Mouse (Mus musculus) T-helper 17 cell (primary cell): ENCODE data around the gene Gm7271.

Experiments
- in situ Hi-C, 2 experiments: fragments of 300-600 bp; cut with MboI, MseI; formaldehyde crosslinking; loops; 1 replicate in 1 of 2; 2 replicates in 1 of 2; pipeline ENCODE4 v1.15.1; 2025; ENCODE audit warnings: high pct_unique_total_duplicates in 2 of 2

The Gm7271 gene

DNA sequence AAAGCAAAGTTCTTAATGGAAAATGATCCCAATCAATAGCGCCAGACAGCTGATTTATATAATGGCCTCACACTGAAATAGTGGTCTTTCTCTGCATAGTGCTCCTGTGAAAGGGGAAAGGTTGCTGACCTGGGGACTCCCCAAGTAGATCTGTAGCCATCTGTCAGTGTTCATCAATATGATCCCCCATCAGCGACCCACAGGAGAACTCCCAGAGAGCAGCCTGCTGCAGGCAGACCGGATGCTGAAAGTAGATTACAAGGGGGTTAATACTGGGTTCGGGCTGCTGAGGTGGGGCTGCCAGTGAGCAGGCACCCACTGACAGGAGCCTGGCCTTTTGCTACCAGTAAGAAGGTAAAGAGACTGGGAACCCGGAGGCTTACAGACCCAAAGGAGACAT, at the start of gene Gm7271:
TSS of gene Gm7271 (plus strand) at position 230 of the 400 bp plus-strand sequence.
- in situ Hi-C loops: no loop called here

DNA sequence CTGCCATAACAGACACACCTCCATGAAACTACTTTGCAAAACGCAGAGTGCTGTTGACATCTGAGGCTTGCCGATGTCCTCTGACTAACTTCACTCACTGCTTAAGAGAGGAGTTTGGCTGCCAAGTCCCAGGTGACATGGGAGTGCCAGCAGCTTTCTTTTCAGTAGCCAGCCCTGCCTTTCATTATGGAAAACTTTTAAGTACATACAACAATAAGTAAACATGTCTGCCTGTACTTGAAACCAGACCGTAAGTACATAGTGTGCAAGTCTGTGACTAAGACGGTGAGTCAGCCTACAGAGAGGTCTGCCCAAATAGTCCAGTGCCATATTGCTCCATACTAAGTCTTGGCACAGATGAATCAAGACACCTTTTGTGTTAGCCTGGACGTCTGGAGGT, 46.7 kb upstream of the Gm7271 start:
- in situ Hi-C loops: no loop called here

DNA sequence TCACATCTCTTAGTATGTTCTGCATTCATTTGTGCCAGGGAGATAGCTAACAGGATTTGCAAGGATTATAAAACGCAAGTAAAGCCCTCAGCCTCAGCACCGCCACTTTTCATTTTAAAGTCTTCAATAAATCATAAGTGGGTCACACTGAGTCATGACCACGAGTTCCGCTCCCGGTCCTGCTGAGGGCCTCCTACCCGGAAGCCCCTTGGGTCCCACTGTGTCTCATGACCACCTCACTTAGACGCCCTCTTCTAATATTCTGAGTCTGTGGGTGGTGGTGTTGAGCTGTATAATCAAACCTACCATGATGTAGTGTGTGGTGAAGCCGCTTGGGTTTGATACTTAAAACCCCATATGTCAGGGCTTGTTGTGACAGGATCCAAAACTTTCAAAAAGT, 46.1 kb upstream of the Gm7271 start:
- in situ Hi-C loops: no loop called here

DNA sequence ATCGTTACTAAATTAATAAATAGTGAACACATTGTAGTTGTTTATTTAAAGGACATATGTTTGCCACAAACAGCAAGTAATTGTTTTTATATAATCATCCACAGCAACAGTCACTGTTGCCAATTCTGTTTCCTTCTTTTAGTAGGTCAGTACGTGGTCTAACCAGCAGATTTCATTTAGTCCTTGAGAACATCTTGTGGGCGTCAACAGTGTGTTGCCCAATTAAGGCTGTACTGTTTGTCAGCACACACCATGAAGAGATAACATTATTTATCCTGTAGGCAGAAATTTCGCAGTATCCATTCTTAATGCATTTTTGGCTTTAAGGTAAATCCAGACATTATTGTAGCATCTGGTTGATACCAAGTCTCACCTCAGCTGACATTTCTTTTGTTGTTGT, 42.4 kb upstream of the Gm7271 start:
- in situ Hi-C loops: no loop called here

DNA sequence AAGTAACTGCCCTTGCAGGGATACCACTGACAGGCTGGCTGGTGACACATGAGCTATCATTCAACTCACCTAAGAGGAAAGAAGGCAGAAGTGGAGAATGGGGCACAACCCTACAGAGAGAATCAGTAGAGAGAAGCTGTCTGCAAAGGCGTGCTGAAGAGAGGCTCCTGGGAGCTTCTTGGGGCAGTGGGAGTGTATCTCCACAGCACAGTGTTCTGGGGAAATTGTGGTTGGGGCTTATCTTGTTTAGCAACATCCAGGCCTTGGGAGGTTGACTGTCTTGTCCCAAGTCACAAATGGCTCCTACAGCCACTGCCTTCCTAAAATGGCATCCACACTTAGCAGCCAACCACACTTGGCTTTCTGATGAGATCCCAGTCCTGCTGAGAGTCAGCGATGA, 8.9 kb upstream of the Gm7271 start:
- in situ Hi-C loops: loop anchor here in 1 of 2 experiments (25.0 kb wide), 1 partner anchor 1813 kb away; no protein-coding TSS in a partner anchor

DNA sequence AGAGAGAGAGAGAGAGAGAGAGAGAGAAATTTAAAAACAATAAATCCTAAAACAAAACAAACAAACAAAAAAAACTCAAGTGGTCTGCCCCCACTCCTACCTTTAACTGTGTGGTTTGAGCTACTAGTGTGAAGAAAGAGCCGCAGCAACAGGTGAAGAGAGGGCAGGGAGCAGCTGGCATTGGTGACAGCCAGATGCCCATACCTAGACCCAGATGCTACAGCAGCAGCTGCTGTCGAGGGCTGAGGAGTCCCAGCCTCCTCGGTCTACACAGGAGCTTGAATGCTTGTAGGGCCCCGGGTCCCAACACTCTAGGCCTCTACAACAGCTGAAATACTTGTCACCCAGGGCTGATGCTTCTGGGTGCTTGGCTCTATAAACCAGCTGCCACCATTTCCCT, 7.0 kb upstream of the Gm7271 start:
- in situ Hi-C loops: no loop called here

DNA sequence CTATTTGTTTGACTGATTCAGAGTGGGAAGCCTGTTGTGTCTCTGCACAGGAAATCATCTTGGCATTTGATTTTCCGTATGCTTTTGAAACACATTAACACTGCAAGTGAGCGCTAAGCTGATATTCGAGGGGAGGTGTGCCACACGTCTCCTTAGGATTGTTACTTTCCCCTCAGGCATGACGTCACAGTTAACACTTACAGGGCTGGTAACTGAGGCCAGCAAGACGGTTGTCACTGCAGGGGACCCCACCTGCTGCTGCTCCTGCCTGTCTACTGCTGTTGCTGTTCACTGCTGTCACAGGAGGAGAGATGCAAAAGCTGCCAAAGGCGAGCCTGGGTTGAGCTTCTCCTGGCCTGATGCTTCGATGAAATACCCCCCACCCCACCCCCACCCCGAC, 6.1 kb upstream of the Gm7271 start:
- in situ Hi-C loops: no loop called here

DNA sequence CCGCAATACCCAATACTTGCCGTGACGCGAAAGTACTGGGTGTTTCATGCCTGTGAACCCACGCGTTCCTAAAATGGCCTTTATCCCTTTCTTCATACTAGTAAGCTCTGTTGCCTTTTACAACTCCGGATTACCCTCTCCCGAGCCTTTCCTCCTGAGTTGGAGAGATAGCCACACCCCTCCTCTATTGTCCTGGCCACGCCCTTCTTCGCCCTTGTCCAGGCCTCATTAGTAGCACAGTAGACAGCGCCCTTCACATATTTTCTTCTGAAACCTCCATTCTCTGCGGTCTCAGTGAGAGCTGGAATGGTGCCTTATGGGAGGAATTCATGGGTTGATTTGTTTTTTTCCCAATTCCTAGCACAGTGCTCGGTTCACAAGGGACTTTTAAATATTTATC, 11.3 kb downstream of the Gm7271 start:
- in situ Hi-C loops: no loop called here

DNA sequence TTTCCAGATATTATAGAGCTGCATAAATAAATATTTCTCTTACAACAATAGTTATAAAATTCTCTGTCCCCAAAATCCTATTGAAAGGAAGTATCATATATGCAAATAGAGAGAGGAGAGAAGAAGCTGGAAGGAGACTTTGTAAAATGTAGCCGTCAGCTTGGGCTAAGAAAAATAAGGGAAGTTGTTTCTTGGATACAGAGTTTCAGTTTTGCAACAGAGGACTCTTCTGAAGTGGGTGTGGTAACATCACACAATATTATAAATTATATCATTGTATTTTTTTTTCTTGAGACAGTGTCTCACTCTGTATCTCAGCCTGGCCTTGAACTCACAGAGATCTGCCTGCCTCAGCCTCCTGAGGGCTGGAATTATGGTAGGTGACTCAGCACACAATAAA, 38.6 kb downstream of the Gm7271 start:
- in situ Hi-C loops: no loop called here

DNA sequence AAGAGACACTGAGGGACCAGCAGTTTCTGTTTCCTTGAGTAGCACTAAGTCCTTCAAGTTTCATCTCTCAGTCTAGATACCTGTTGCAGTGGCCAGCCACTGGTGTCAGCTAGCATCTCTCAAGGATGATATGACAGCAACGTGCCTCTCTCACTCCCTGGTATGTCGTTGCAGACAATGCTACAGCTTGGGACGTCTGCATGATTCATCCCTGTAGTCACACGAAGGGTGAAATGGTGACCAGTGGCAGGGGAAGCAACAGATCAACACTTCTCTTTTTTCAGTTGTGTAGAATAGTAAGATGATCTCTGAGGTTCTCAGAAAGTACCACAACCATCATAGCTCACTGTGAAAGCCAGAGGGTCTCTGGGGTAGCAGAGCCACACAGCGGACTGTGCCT, 40.8 kb downstream of the Gm7271 start:
- in situ Hi-C loops: no loop called here

DNA sequence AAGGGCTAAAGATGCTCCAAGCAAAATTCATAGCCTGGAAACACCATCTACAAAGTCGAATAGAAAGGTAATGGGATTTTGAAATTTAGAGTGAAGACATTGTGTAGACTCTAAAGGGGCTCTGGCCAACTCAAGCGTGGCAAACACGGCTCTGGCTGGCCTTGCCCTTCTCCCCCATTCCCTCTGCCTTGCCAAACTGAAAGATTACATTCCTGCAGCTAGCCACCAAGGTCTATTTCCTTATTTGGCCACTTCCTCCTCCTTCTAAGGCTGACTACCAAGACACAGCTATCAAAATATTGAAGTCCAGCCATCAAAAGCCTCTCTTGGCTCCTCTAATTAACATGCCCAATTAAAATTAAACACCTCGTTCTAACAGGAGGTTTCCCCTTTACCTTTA, 41.2 kb downstream of the Gm7271 start:
- in situ Hi-C loops: no loop called here

DNA sequence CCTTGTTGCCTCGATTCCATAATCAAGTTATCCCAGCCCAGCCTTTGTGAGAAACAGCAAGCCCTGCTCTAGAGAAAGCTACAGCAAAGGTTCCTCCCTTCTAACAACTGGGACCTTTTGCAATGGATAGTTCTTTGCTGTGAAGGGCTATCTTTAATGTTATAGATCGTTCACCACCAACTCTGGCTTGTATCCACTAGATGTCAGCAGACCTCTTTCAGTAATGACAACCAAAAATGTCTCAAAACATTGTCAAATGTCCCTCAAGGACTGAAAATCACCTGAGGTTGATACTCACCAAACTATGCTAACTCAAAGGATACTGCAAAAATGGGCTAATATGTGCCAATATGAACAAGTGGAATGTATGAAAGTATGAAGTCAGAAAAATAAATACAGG, 42.0 kb downstream of the Gm7271 start:
- in situ Hi-C loops: no loop called here

DNA sequence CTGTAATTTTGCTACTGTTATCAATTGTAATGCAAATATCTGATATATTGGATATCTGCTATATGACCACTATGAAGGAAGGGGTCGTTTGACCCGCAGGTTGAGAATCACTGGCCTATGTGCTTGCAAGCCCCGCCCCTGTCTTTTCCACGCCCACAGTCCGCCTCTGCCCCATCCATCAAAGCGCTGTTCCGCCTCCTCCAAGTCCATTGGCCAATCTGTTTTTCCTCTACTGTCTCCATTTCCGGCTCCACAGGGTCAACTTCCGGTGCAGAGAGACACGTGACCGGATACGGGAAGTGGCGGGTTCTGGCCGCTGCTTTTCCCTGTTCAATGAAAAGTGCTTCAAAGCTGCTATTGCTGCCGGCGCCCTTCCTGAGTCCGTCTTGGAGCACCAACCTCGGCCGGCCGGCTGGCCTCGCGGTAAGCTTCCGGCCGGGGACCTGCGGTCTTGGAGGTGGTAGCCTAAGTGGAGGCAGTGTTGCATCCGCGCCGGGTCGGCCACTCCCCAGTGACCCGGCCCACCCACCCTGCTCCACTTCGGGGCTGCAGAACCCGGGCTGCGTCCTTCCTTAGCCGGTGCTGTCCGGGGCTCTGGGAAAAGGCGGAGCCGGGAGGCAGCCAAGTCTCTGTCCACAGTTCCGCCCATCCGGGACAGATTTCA, 45.3 kb downstream of the Gm7271 start, which contains the start of gene Exoc1:
TSS of gene Exoc1 (plus strand) at position 272 of the 664 bp plus-strand sequence.
- in situ Hi-C loops: no loop called here

DNA sequence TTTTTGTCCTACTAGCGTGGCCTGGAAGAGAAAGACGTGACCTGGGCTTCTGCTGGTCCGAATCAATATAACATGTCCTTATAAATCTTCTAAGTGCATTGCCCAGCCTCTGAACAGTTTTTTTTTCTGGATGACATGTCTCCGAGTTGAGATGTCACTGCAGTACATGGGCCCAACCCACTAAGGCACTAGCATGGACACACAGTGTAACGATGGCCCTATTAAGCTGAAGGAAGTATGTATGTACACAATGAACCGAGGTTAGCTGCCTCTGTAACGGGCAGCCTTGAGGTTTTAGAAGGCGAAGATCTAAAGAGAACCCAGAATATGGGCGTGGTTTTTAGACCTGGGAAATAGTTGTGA, 45.8 kb downstream of the Gm7271 start:
- in situ Hi-C loops: loop anchor here (10.0 kb wide), 3 partner anchors 225 to 1995 kb away; partner anchors contain the start of genes Clock (in 1 of the 2), Fip1l1 (in 1 of the 2), Scfd2 (in 1 of the 2) and Tmem165 (in 1 of the 2)

DNA sequence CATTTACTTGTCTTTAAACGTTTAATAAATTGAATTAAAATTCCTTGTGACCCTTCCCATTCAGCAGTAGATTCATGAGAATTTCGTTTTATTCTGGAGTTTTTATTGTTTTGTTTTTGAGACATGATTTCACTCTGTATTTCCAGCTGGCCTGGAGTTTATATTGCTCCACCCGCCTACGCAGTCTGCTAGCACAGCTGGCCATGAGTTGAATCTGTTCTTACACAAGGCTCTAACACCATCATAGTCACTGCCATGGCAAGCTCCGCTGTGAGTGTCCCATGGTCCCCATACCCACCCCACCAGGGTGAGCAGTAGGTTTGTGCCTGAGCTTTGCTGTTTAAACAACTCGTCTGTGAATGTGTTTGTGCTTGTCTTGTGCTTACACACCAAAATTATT, 49.3 kb downstream of the Gm7271 start:
- in situ Hi-C loops: loop anchor here (10.0 kb wide), 3 partner anchors 228 to 1998 kb away; partner anchors contain the start of genes Clock (in 1 of the 2), Fip1l1 (in 1 of the 2), Scfd2 (in 1 of the 2) and Tmem165 (in 1 of the 2)

DNA sequence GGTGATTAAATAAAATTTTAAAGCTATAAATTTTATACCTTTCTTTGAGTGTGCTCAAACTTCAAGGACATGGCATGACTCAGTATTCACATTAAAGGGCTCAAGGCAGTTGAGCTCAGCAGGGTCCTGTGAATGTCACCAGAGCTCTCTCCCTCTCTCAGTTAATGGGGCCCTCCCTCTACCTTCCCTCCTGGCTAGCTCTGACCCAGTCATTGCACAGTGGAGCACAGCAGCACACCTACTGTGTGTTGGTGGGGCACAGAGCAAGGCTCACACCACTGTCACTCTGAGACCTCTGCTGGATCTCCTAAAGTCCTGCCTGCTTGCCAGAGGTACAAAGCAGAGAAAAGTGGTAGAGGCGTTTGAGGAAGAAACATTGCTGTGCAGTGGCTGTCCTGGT, 52.4 kb downstream of the Gm7271 start:
- in situ Hi-C loops: loop anchor here (10.0 kb wide), 3 partner anchors 231 to 2001 kb away; partner anchors contain the start of genes Clock (in 1 of the 2), Fip1l1 (in 1 of the 2), Scfd2 (in 1 of the 2) and Tmem165 (in 1 of the 2)

DNA sequence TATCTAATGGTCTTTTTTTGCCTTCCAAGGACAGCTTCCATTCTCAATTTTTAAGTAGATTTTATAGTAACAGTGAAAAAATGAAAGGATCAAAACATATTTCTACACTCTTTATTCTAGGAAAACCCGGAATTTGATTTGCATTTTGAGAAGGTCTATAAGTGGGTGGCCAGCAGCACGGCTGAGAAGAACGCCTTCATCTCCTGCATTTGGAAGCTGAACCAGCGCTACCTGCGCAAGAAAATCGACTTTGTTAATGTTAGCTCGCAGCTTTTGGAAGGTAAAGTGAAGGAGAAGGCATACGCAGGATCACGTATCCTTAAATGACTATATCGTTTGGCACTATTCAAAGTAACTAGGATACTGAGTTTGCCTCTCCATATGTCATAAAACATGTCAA, 53.7 kb downstream of the Gm7271 start:
- in situ Hi-C loops: loop anchor here (10.0 kb wide), 3 partner anchors 233 to 2003 kb away; partner anchors contain the start of genes Clock (in 1 of the 2), Fip1l1 (in 1 of the 2), Scfd2 (in 1 of the 2) and Tmem165 (in 1 of the 2)

DNA sequence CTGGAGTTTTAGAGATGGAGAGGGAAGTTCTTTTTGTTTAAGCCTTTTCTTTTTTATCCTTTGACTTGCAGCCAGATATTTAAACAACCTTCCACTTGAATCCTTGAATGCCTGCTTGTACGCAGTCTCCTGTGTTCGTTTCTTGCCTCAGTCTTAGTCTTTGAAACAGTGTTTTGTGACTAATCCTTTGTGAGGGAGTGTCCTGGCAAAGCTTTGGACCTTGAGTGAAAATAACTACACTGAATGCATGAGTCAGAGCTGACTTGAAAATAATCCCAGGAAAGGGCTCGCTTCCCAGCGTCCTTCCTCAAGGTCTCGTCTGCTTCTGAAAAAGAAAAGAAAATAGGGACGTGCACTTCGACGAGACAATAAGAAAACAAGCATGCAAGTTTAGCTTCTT, 56.3 kb downstream of the Gm7271 start:
- in situ Hi-C loops: no loop called here

DNA sequence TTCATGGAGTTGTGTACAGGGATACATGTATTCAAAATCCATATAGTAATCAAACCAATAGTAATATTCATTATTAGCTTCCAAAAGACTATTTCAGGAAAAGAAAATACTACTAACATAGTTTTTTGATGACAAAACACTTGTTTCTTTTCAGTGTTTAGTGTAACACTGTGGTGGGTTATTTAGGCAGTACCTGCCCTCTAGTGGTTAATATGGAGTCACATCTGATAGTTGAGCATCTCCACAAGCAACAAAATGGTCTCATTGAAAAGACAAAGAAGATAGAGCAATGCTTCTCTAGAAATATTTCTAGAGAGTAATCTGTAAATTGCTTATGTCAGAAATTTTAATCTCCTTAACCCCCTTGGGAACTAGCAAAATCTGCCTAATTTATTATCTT, 57.0 kb downstream of the Gm7271 start:
- in situ Hi-C loops: no loop called here

DNA sequence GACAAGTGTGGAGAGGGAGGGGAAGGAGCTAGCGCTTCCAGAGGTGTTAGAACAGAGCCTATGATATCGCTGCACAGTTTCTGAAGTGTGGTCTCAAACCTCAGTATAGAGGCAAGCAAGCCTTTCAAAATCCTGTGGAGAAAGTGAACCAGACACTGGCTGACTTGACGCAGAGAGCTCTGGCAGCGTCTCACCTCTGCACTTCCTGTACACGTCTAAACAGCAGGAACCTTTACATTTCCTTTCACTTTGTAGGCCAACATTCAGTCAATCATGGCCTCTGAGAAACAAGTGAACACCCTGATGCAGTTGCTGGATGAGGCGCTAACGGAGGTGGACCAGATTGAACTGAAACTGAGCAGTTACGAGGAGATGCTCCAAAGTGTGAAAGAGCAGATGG, 59.4 kb downstream of the Gm7271 start:
- in situ Hi-C loops: no loop called here

DNA sequence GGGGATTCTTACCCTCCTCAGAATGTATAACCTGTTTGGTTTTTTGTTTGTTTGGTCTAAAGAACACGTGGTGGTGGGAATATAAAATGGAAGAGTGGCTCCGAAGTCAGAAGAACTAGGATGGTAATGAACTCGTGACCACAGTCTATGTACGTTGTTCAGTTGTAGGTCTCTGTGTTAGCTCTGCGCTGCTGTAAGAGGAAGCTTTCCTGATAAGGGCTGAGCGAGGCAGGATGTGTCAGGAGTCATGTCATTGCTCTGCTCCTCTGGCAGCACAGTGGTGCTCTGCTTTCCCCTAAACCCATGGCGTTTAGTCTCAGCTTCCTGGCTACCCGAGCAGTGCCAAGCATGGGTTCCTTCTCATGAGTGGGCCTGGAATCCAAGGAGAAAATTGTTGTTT, 66.6 kb downstream of the Gm7271 start:
- in situ Hi-C loops: loop anchor here in 1 of 2 experiments (10.0 kb wide), 1 partner anchor 1986 kb away; no protein-coding TSS in a partner anchor

DNA sequence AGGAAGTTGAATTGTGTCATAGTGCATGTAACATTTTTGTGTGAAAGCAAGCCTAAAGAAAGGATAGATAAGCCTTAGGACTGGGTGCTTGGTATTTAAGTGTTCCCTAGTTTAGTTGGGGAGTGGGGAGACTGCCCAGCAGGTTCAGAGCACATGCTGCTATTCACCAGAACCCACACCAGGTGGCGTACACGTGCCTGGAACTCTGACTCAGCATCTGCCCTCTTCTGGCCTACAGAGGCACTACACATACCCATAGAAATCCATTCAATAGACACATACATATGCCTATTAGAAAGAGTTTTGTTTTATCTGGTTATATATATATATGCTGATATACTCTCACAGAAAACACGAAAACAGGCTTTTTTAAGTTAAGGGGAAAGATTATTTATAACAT, 81.5 kb downstream of the Gm7271 start:
- in situ Hi-C loops: loop anchor here in 1 of 2 experiments (10.0 kb wide), 1 partner anchor 289 kb away; no protein-coding TSS in a partner anchor
